Mouse (Mus musculus) erythroblast, embryonic 14.5 days (primary cell): ENCODE measurements around the gene AW822073.

Experiments
- GATA1 ChIP-seq: IDR thresholded peaks from 2 replicates; pipeline ENCODE4 v1.6.1; 2012; ENCODE audit warnings: low read length, inconsistent platforms, mixed read lengths
- TAL1 ChIP-seq: IDR thresholded peaks from 3 replicates; pipeline ENCODE4 v1.6.1; 2012; ENCODE audit warnings: low read length, inconsistent platforms, mixed read lengths

DNA sequence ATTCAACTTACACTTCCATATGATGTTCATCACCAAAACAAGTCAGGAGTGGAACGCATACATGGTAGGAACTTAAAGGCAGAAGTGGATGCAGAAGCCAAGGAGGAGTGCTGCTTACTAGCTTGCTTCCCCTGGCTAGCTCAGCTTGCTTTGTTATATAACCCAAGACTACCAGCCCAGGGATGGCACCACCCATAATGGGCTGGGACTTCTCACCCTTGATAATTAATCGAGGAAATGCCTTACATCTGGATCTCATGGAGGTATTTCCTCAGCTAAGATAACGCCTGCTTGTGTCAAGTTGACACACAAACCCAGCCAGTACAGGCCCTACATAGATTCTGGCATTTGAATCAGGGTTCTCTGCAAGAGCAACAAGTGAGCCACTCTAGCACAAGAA is 7.4 kb downstream of the AW822073 start:
- TF ChIP-seq GATA1 (no peak), TAL1 (no peak)
